Mouse (Mus musculus): ENCODE measurements around the gene Rab8a.

DNA sequence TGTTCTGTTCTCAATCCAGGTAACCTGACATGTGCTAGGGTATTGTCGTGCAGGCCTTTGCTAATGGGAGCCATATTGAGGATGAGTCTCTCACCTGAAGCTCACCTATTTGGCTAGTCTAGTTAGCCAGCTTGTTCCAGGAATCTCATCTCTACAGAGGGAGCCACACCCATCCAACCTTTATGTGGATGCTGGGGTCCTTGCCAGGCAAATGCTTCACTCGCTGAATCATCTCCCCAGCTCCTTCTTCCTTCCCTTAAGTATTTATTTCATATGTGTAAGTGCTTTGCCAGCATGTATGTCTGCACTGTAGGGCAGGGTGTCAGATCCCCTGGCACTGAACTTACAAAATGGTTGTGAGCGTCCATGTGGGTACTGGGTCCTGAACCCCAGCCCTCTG is 14.4 kb upstream of the Rab8a start:
- TF ChIP-seq CTCF (IDR thresholded peaks at IDR 0.05; ENCODE audit: borderline replicate concordance, insufficient read depth, low read depth, low read length) (no peak), POLR2A (IDR thresholded peaks at IDR 0.05; ENCODE audit: borderline replicate concordance, insufficient read depth, low read length) (no peak)
